ENCODE assay signal across 8 mouse cellular contexts in the genomic region with DNA sequence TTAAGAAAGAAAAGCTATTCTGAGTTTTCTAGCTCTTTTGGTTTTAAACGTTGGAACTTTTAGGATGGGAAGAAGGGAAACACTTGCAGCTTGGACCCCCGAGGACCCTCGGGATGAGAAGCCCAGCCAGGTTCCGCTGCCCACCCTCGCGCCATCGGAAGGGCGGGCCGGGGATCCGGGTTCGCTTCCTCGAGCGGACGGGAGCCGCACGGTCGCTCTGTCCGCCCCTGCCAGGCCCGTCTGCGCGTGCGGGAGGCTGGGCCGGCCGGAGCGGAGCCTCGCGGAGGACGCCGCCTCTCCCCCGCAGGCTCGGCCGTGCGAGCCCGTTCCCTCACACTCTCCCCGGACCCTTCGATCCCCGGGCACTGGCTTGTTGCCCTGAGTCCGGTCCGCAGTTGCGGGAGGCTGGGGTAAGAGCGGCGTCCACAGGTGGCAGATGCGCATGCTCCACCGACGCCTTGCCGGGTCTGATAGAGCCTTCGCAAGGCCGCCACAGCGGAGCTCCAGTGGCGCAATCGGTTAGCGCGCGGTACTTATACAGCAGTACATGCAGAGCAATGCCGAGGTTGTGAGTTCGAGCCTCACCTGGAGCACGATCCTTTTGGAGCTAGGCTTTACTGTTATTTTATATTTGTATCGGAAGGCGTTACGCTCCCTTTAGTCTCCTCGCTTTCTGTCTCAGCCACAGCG. TPM values are rescaled to one million over a fixed set of nuclear protein-coding genes. Genes with fewer than 3 reads are reported as not detected.
DNase-seq lines count a peak whose midpoint lies in the region; ATAC-seq and TF ChIP-seq lines count a peak whose summit lies in the region.

No protein-coding gene starts in this region.

- H3K27ac ChIP-seq in hindbrain, postnatal 0 days = peak overlapping the region; percentile 94
- H3K27ac ChIP-seq in left cerebral cortex, adult 2 months = peak overlapping the region; percentile 93

- WGBS in hindbrain, postnatal 0 days = under 1% methylated on average over 62 of the region's 62 CpGs

- ATAC-seq in hindbrain, postnatal 0 days = peak; percentile 94
- ATAC-seq in megakaryocyte, adult 5-6 weeks (ENCODE audit: poor library complexity, severe bottlenecking) = peak; percentile 80

- peak overlapping the region; percentile 71 for H3K4me2 ChIP-seq in hindbrain, postnatal 0 days (ENCODE audit: low read depth, low read length)

- no peak for TF ChIP-seq CTCF in hindbrain, postnatal 0 days (IDR thresholded peaks at IDR 0.05; ENCODE audit: low read depth)
- no peak for TF ChIP-seq CTCF in left cerebral cortex, adult 2 months (IDR thresholded peaks at IDR 0.05)

- intact Hi-C loops in left cerebral cortex, adult 2 months (cut with DNase I) = no loop called here

- DNase-seq in T-cell, adult 2 months (ENCODE audit: low spot score) = peak; percentile 94
- peak; percentile 98 to 100 for DNase-seq in cerebellum, postnatal 36 days
- peak; percentile 96 for DNase-seq in gastrocnemius, adult 18-20 months (ENCODE audit: low spot score)
- DNase-seq in hindbrain, postnatal 0 days (ENCODE audit: low spot score) = peak; percentile 96
- peak; percentile 97 to 100 for DNase-seq in left cerebral cortex, adult 2 months (ENCODE audit: extremely low spot score in 1 of 2, low spot score in 2 of 2)
- DNase-seq in right cerebral cortex, adult 2 months (ENCODE audit: low spot score in 2 of 2) = peak; percentile 98 to 100
- DNase-seq in urinary bladder, postnatal 14 days (ENCODE audit: low spot score) = peak; percentile 96

- no peaks in the 10 kb centered on the region for H3K36me3 ChIP-seq in hindbrain, postnatal 0 days (ENCODE audit: insufficient read depth, low read length)

- H3K9ac ChIP-seq in hindbrain, postnatal 0 days (replicated peaks; ENCODE audit: low read length) = peak overlapping the region; percentile 72

- H3K9me3 ChIP-seq in hindbrain, postnatal 0 days (ENCODE audit: low read length) = no peaks in the 10 kb centered on the region

- peak overlapping the region; percentile 77 for H3K4me3 ChIP-seq in hindbrain, postnatal 0 days (ENCODE audit: low read length)
- peak overlapping the region; percentile 87 for H3K4me3 ChIP-seq in left cerebral cortex, adult 2 months

- no peaks in the 10 kb centered on the region for H3K27me3 ChIP-seq in hindbrain, postnatal 0 days (ENCODE audit: insufficient read depth, low read length)

- no peaks in the 10 kb centered on the region for H3K4me1 ChIP-seq in hindbrain, postnatal 0 days (ENCODE audit: insufficient read depth, low read length)

RNA-seq across cellular contexts. Expression of gene Haao, which starts 13.8 kb away (rescaled TPM):
- under 1 TPM in 1 of 2 experiments, not detected in 1; 0.38 TPM for total RNA-seq in gastrocnemius, adult 18-20 months (2021)
- total RNA-seq in hindbrain, postnatal 0 days (2014; rRNA removed) = 0.65 and 1.3 TPM in 2 replicates
- 0.28 and 0.76 TPM in 2 replicates for polyA plus RNA-seq in hindbrain, postnatal 0 days (2015; fragmentation: Nextera tagmentation; extraction: Ambion mirVana)
- total RNA-seq in left cerebral cortex, adult 2 months (2021) = not detected
- total RNA-seq in megakaryocyte, adult 5-6 weeks (2015) = 62.7 and 66.8 TPM in 2 replicates
- 52.6 and 53.5 TPM in 2 replicates for total RNA-seq in megakaryocyte, adult 5-6 weeks (2017)

Comparison
In these comparisons a context has a peak if more than half of its experiments do, and no peak if none do; other contexts are left out.
1. Peak in every context shown above with its lines: DNase-seq, ATAC-seq, H3K4me3 ChIP-seq and H3K27ac ChIP-seq.
2. RNA of gene Haao, which starts 13.8 kb away (total RNA-seq): 52.6 to 66.8 TPM in megakaryocyte, adult 5-6 weeks; 0.65 to 1.3 TPM in hindbrain, postnatal 0 days, not detected in left cerebral cortex, adult 2 months and 0.38 TPM in gastrocnemius, adult 18-20 months; every median in the first group is over 10 times any median in the second.